Mouse (Mus musculus) heart, postnatal 0 days (tissue): ENCODE measurements at regions not wholly inside any gene's neighbourhood (a gene's known extent, or its start where the extent isn't known, plus 50 kb on each side); places are given as distances from the start of the nearest gene placed in this dataset.

Experiments used
- ATAC-seq: fragments of 200-750 bp; cut with Nextera tagmentation; 2 replicates; pipeline ENCODE4 v1.8.0; 2017; ENCODE audit warnings: low read depth, moderate number of reproducible peaks, moderate library complexity; ENCODE audit not compliant: insufficient read depth
- DNase-seq: peaks from one replicate; pipeline ENCODE4 v3.0.0-alpha.2; 2016; ENCODE audit warnings: low spot score
- H3K27ac ChIP-seq: fragments of 300-500 bp; sonication (generic); 2 replicates; pipeline ENCODE4 v1.5.1; 2014; ENCODE audit warnings: low read depth, mild to moderate bottlenecking
- H3K27me3 ChIP-seq: fragments of 300-500 bp; sonication (generic); 2 replicates; pipeline ENCODE4 v1.6.1; 2014; ENCODE audit warnings: low read length, mixed read lengths; ENCODE audit not compliant: control insufficient read depth, insufficient read depth
- H3K36me3 ChIP-seq: fragments of 300-500 bp; sonication (generic); replicated peaks from 2 replicates; pipeline ENCODE4 v1.6.1; 2014; ENCODE audit warnings: low read length, mixed read lengths; ENCODE audit not compliant: control insufficient read depth, insufficient read depth
- H3K4me1 ChIP-seq: fragments of 300-500 bp; sonication (generic); 2 replicates; pipeline ENCODE4 v1.6.1; 2014; ENCODE audit warnings: antibody characterized with exemption; ENCODE audit not compliant: control insufficient read depth, insufficient read depth
- H3K4me2 ChIP-seq: fragments of 300-500 bp; sonication (generic); 2 replicates; pipeline ENCODE4 v1.6.1; 2014; ENCODE audit warnings: low read depth, mild to moderate bottlenecking, low read length, moderate library complexity
- H3K4me3 ChIP-seq: fragments of 300-500 bp; sonication (generic); 2 replicates; pipeline ENCODE4 v1.5.1; 2014; ENCODE audit warnings: low read depth, low read length
- H3K9ac ChIP-seq: fragments of 300-500 bp; sonication (generic); replicated peaks from 2 replicates; pipeline ENCODE4 v1.6.1; 2014; ENCODE audit warnings: low read depth, low read length, mixed read lengths
- H3K9me3 ChIP-seq: fragments of 300-500 bp; sonication (generic); replicated peaks from 2 replicates; pipeline ENCODE4 v1.6.1; 2016; ENCODE audit warnings: low read length; ENCODE audit not compliant: control insufficient read depth
- CTCF ChIP-seq: IDR thresholded peaks from 2 replicates; pipeline ENCODE4 v1.5.1; 2016; ENCODE audit warnings: antibody characterized with exemption, control low read depth, low read depth
- EP300 ChIP-seq: IDR thresholded peaks from 2 replicates; pipeline ENCODE4 v1.6.1; 2016; ENCODE audit warnings: antibody characterized with exemption, low read depth
- WGBS: fragments of 180-500 bp; shearing (Covaris S2); extraction: QIAGEN DNeasy Blood & Tissue Kit; methylation state at CpG from one replicate; pipeline ENCODE4 v1.1.7; 2014; 5-methylcytosine and 5-hydroxymethylcytosine counted together

GRCm38 (mm10) chr3:53953801-53954200 lies 90.2 kb upstream of the Ufm1 start:
- no peaks in the 10 kb centered on the region for H3K4me1 ChIP-seq
- H3K27ac ChIP-seq: no peak overlapping the region
- no peak overlapping the region for H3K9ac ChIP-seq
- H3K27me3 ChIP-seq: no peaks in the 10 kb centered on the region
- TF ChIP-seq EP300 (no peak), CTCF (no peak)
- WGBS: 75% methylated on average over 2 of the region's 2 CpGs
- no peak overlapping the region for H3K4me3 ChIP-seq
- DNase-seq: no peak
- H3K4me2 ChIP-seq: no peak overlapping the region
- no peaks in the 10 kb centered on the region for H3K36me3 ChIP-seq
- H3K9me3 ChIP-seq: no peaks in the 10 kb centered on the region
- no peak for ATAC-seq

DNA sequence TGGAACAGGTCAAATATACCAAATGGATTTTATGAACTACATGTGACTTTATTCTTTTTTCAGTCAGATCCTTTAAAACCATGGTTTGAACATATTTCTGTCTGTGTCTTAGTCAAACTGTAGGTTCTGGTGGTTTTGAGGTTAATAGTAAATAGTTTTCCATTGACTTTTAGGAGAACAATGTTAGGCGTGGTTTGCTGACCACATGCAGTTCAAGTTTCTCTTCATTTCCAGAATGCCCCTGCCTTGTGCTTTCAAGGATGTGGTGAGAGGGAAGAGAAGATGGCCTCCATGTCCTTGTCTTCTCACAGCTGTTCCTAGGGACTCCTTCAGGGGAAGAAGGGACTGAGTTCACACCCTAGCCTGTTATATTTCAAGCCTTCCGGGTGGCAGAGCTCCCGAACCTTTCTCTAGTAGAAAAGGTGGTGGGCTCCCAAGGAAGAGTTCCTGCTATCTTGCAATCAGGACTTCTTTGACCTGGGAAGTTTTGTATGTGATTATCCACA lies 76.1 kb upstream of the Ufm1 start:
- Histone ChIP-seq H3K4me1 (no peaks in the 10 kb centered on the region), H3K9ac (no peak overlapping the region), H3K27ac (no peak overlapping the region), H3K4me2 (no peak overlapping the region), H3K9me3 (no peaks in the 10 kb centered on the region), H3K36me3 (no peaks in the 10 kb centered on the region), H3K27me3 (no peaks in the 10 kb centered on the region), H3K4me3 (no peak overlapping the region)
- WGBS: 71% methylated on average over 3 of the region's 3 CpGs
- no peak for ATAC-seq
- TF ChIP-seq CTCF (no peak), EP300 (no peak)
- no peak for DNase-seq

- WGBS: 47% methylated on average over 6 of the region's 6 CpGs
- Histone ChIP-seq H3K36me3 (no peaks in the 10 kb centered on the region), H3K27me3 (no peaks in the 10 kb centered on the region), H3K4me2 (no peak overlapping the region), H3K9me3 (no peaks in the 10 kb centered on the region), H3K4me3 (no peak overlapping the region), H3K4me1 (no peaks in the 10 kb centered on the region), H3K9ac (no peak overlapping the region), H3K27ac (no peak overlapping the region)
- DNase-seq (no peak), ATAC-seq (no peak)
- no peak for TF ChIP-seq EP300
- TF ChIP-seq CTCF: no peak
Observed at GRCm38 (mm10) chr3:53931745-53932144, 68.1 kb upstream of the Ufm1 start.

GRCm38 (mm10) chr3:53919941-53920340 lies 56.3 kb upstream of the Ufm1 start:
- DNase-seq (no peak), ATAC-seq (no peak)
- no peak overlapping the region for H3K4me2 ChIP-seq
- WGBS: 83% methylated on average over 2 of the region's 2 CpGs
- no peak for TF ChIP-seq CTCF
- no peak for TF ChIP-seq EP300
- H3K27ac ChIP-seq: no peak overlapping the region
- no peaks in the 10 kb centered on the region for H3K4me1 ChIP-seq
- H3K4me3 ChIP-seq: no peak overlapping the region
- no peak overlapping the region for H3K9ac ChIP-seq
- no peaks in the 10 kb centered on the region for H3K9me3 ChIP-seq
- H3K27me3 ChIP-seq: no peaks in the 10 kb centered on the region
- H3K36me3 ChIP-seq: no peaks in the 10 kb centered on the region

DNA sequence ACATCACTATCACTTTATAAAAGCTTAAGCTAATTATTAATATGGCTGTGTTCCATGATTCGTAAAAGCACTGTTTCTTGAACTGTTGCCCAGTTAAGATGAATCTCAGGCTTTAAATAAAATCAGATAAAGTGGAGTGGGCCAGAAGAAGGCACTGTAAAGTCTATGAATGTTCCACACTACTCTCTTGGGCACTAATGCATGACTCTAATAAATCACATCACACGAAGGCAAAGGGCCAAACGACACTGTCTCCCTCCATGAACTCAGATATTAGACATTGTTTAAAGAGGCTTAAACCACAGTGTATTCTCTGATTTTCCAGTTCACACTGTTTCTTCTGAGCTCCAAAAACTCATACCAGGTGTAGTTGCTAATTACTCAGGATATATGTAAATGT lies 55.9 kb upstream of the Ufm1 start:
- no peak overlapping the region for H3K4me3 ChIP-seq
- H3K4me2 ChIP-seq: no peak overlapping the region
- ATAC-seq (no peak), DNase-seq (no peak)
- H3K9ac ChIP-seq: no peak overlapping the region
- no peaks in the 10 kb centered on the region for H3K4me1 ChIP-seq
- no peaks in the 10 kb centered on the region for H3K36me3 ChIP-seq
- H3K27me3 ChIP-seq: no peaks in the 10 kb centered on the region
- 72% methylated on average over 3 of the region's 3 CpGs for WGBS
- no peak overlapping the region for H3K27ac ChIP-seq
- TF ChIP-seq CTCF: no peak
- no peak for TF ChIP-seq EP300
- H3K9me3 ChIP-seq: no peaks in the 10 kb centered on the region

GRCm38 (mm10) chr3:53917960-53918359 lies 54.3 kb upstream of the Ufm1 start:
- no peak overlapping the region for H3K27ac ChIP-seq
- ATAC-seq (no peak), DNase-seq (no peak)
- no peaks in the 10 kb centered on the region for H3K36me3 ChIP-seq
- no peak overlapping the region for H3K4me2 ChIP-seq
- no peaks in the 10 kb centered on the region for H3K4me1 ChIP-seq
- H3K4me3 ChIP-seq: no peak overlapping the region
- TF ChIP-seq EP300 (no peak), CTCF (no peak)
- 73% methylated on average over 3 of the region's 3 CpGs for WGBS
- no peak overlapping the region for H3K9ac ChIP-seq
- H3K9me3 ChIP-seq: no peaks in the 10 kb centered on the region
- H3K27me3 ChIP-seq: no peaks in the 10 kb centered on the region
